Mouse (Mus musculus): ENCODE results near the gene Kctd19. TPM values are rescaled to one million over a fixed set of nuclear protein-coding genes. Genes with fewer than 3 reads are reported as not detected.

Gene Kctd19
- polyA plus RNA-seq, 1 experiment from 2014 or later, result not detected

DNA sequence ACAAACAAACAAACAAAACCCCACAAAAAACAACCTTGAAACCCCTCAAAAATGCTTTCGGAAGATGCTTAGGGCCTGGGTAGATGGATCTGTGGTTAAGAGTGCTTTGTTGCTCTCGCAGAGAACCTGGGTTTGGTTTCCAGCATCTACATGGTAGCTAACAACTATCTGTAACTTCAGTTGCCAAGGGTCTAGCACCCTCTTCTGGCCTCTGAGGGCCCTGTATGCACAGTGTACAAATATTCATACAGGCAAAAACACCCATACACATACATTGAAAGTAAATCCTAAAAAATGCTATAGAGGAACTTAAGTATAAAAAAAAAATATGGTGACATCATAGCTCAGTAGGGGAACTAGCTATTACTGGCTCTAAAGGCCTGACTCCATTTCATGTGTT lies 29.2 kb downstream of the Kctd19 start:
- no peak overlapping the region for H3K9ac ChIP-seq (replicated peaks)
- 94% methylated on average over 2 of the region's 2 CpGs for WGBS
- no peaks in the 10 kb centered on the region for H3K27me3 ChIP-seq
- ATAC-seq (ENCODE audit: low FRiP score, low read depth), result no peak
- H3K4me2 ChIP-seq (replicated peaks), result no peak overlapping the region
- H3K36me3 ChIP-seq, result no peaks in the 10 kb centered on the region
- H3K4me1 ChIP-seq, result no peaks in the 10 kb centered on the region
- H3K9me3 ChIP-seq, result no peaks in the 10 kb centered on the region
- H3K4me3 ChIP-seq, result no peak overlapping the region
- H3K27ac ChIP-seq (replicated peaks), result no peak overlapping the region

- Histone ChIP-seq H3K9ac (replicated peaks) (no peak overlapping the region), H3K27me3 (no peaks in the 10 kb centered on the region; the same call in 1 of the 2 replicates), H3K9me3 (no peaks in the 10 kb centered on the region), H3K4me2 (replicated peaks) (no peak overlapping the region), H3K27ac (replicated peaks) (no peak overlapping the region), H3K4me3 (no peak overlapping the region), H3K36me3 (no peaks in the 10 kb centered on the region), H3K4me1 (no peaks in the 10 kb centered on the region)
- ATAC-seq (ENCODE audit: low FRiP score, low read depth), result no peak
- 90% methylated on average over 12 of the region's 12 CpGs for WGBS
Measured at GRCm38 (mm10) chr8:105380308-105380707, 33.0 kb downstream of the Kctd19 start.

- ATAC-seq (ENCODE audit: low FRiP score, low read depth), result no peak
- 82% methylated on average over 19 of the region's 19 CpGs for WGBS
- peaks cover 9% of the 10 kb centered on the region; the same call in 1 of the 2 replicates for H3K4me1 ChIP-seq
- peaks cover 7% of the 10 kb centered on the region; the same call in 1 of the 2 replicates for H3K27me3 ChIP-seq
- H3K27ac ChIP-seq (replicated peaks), result no peak overlapping the region
- H3K9me3 ChIP-seq, result no peaks in the 10 kb centered on the region
- no peak overlapping the region for H3K4me2 ChIP-seq (replicated peaks)
- no peaks in the 10 kb centered on the region for H3K36me3 ChIP-seq
- no peak overlapping the region for H3K9ac ChIP-seq (replicated peaks)
- H3K4me3 ChIP-seq, result no peak overlapping the region
Measured at GRCm38 (mm10) chr8:105378673-105379072, 34.6 kb downstream of the Kctd19 start.

DNA sequence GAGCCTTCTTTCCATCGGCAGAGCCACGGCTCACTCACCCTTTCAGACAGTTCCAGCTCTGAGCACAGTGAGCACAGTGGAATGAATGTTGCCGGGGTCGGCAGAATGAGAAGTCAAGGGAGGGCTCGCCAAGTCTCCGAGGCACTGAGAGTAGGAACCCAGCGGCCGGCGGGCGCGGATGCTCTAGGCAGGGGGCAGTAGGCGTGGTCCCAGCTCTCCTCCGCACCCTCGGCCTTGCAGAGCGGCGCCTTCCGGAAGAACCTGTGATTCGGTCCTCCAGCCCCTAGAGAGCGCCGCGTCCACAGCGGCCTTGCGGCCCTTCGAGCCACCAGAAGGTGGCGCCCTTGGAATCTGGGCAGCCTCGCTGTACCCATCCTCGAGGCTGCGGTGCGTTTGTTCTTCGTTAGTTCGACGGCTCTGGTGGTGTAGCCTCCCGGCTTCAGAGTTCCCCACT lies 38.8 kb downstream of the Kctd19 start:
- 24% methylated on average over 33 of the region's 33 CpGs for WGBS
- H3K4me2 ChIP-seq (replicated peaks), result peak overlapping the region; percentile 48
- peaks cover 9% of the 10 kb centered on the region; the same call in 1 of the 2 replicates for H3K4me1 ChIP-seq
- no peak overlapping the region for H3K27ac ChIP-seq (replicated peaks)
- H3K4me3 ChIP-seq, result peak overlapping the region; percentile 21
- no peaks in the 10 kb centered on the region for H3K36me3 ChIP-seq
- H3K9ac ChIP-seq (replicated peaks), result no peak overlapping the region
- peaks cover 16% of the 10 kb centered on the region for H3K27me3 ChIP-seq
- ATAC-seq (ENCODE audit: low FRiP score, low read depth), result no peak; the same call in 1 of the 2 replicates
- no peaks in the 10 kb centered on the region for H3K9me3 ChIP-seq

DNA sequence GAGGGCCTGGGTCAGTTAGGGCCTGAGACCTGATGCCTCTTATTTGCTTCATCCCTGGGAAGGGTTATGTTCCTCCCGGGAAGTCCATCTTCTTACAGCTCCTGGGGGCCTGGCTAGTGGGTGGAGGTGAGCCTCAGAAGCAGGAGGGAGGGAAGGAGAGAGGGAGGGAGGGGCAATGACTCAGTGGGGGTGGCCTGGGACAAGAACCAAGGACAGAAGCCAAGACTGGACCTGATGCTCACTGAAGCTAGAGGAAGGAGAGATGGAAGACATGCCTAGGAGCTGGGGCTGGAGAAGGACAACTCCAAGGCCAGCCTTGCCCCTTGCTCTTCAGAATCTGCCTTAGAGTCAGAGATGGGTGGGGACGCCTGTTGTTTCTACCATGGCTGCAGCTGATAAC lies 40.3 kb downstream of the Kctd19 start, which contains the start of gene Plekhg4:
Gene Plekhg4, plus strand, starts transcription at position 243 of the 400 bp plus-strand sequence.
- Histone ChIP-seq H3K4me3 (no peak within 1 kb of the TSS), H3K4me1 (peaks cover 9% of the 10 kb centered on the region; the same call in 1 of the 2 replicates), H3K27ac (replicated peaks) (no peak within 1 kb of the TSS), H3K9ac (replicated peaks) (no peak within 1 kb of the TSS), H3K36me3 (0 out of 2 replicates have a peak, but pooled peaks cover 3% of the 10 kb centered on the region), H3K9me3 (no peaks in the 10 kb centered on the region), H3K27me3 (peaks cover 16% of the 10 kb centered on the region), H3K4me2 (replicated peaks) (peak within 1 kb of the TSS; percentile 48; the same call in 1 of the 2 replicates)
- ATAC-seq (ENCODE audit: low FRiP score, low read depth), result no peak
- 72% methylated on average over 2 of the region's 2 CpGs for WGBS

- WGBS, result 78% methylated on average over 9 of the region's 9 CpGs
- no peak overlapping the region for H3K9ac ChIP-seq (replicated peaks)
- H3K4me3 ChIP-seq, result no peak overlapping the region
- peaks cover 16% of the 10 kb centered on the region for H3K27me3 ChIP-seq
- no peak overlapping the region for H3K27ac ChIP-seq (replicated peaks)
- peaks cover 9% of the 10 kb centered on the region; the same call in 1 of the 2 replicates for H3K4me1 ChIP-seq
- no peak overlapping the region for H3K4me2 ChIP-seq (replicated peaks)
- H3K36me3 ChIP-seq, result 0 out of 2 replicates have a peak, but pooled peaks cover 3% of the 10 kb centered on the region
- no peaks in the 10 kb centered on the region for H3K9me3 ChIP-seq
- no peak for ATAC-seq (ENCODE audit: low FRiP score, low read depth)
Measured at GRCm38 (mm10) chr8:105372473-105372872, 40.8 kb downstream of the Kctd19 start.

GRCm38 (mm10) chr8:105367107-105367506 lies 46.2 kb downstream of the Kctd19 start:
- no peak overlapping the region for H3K4me3 ChIP-seq
- WGBS, result 70% methylated on average over 2 of the region's 2 CpGs
- no peak overlapping the region for H3K4me2 ChIP-seq (replicated peaks)
- no peaks in the 10 kb centered on the region for H3K4me1 ChIP-seq
- no peaks in the 10 kb centered on the region for H3K27me3 ChIP-seq
- ATAC-seq (ENCODE audit: low FRiP score, low read depth), result no peak
- H3K36me3 ChIP-seq, result 0 out of 2 replicates have a peak, but pooled peaks cover 21% of the 10 kb centered on the region
- H3K9ac ChIP-seq (replicated peaks), result no peak overlapping the region
- no peaks in the 10 kb centered on the region for H3K9me3 ChIP-seq
- no peak overlapping the region for H3K27ac ChIP-seq (replicated peaks)

DNA sequence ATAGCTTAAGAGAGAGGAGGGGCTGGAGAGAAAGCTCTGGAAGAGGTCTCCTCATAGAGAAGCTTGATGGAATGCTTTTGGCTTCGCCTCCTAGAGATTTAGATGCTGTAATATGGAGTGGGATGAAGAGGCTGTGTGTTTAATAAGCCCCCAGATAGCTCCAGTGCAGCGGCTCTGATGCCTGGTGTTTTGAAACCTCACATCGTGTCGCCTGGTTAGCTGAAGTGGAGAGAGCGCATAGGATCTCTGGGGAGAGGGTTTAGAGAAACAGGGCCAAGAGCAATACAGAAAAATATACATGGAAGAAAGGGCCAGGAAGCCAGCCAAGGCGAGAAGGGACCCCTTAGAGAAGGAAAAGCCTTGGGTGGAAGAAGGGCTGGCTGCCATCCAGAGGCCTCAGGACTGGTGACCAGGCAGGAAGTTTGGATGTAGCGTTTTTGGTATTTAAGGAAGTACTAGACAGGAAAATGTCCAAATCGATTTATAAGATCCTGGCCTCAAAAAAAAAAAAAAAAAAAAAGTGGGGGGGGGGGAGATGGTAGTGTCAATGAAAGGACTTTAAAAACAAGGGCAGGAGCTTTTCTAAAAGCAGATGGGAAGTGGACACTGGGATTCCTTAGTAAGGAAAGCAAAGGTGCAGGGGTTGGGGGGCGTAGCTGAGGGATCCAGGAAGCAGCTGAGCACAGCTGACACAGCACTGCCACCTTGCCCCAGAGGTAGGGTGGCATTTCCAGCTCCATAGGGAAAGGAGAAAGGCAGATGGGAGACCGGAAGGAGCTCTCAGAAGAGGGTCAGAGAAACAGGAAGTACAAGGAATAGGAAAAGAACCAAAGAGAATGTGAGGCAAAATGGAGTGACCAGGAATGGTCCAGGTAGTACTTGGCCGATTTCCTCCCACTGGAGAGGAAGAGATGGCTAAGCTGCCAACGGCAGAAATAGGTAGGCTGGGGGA lies 51.3 kb downstream of the Kctd19 start:
- WGBS, result 83% methylated on average over 12 of the region's 12 CpGs
- ATAC-seq (ENCODE audit: low FRiP score, low read depth), result no peak
- Histone ChIP-seq H3K9me3 (no peaks in the 10 kb centered on the region), H3K27me3 (no peaks in the 10 kb centered on the region), H3K9ac (replicated peaks) (no peak overlapping the region), H3K36me3 (peaks cover 17% of the 10 kb centered on the region; the same call in 1 of the 2 replicates), H3K4me1 (peaks cover 3% of the 10 kb centered on the region; the same call in 1 of the 2 replicates), H3K27ac (replicated peaks) (no peak overlapping the region), H3K4me3 (no peak overlapping the region), H3K4me2 (replicated peaks) (no peak overlapping the region)

DNA sequence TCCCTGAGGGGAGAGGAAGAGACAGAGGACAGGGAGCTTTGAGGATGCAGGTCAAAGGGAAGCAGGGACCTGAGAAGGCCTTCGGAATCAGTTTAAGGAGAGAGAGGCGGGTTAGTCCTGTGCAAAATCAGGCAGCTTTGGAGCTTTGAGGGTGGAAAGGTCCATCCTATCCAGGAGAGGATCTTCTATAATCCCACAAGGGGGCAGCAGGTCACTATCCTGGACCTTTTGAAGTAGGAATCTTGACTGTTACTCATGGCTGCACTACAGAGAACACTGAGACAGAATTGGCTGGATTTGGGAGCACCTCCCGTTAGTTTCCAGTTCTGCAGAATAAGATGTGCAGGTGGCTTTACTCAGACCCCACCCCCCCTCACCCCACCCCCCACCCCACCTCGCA lies 53.7 kb downstream of the Kctd19 start:
- no peak for ATAC-seq (ENCODE audit: low FRiP score, low read depth)
- H3K9ac ChIP-seq (replicated peaks), result no peak overlapping the region
- 54% methylated on average over 4 of the region's 4 CpGs for WGBS

GRCm38 (mm10) chr8:105359208-105359607 lies 54.1 kb downstream of the Kctd19 start:
- peaks cover 8% of the 10 kb centered on the region; the same call in 1 of the 2 replicates for H3K36me3 ChIP-seq
- H3K4me2 ChIP-seq (replicated peaks), result no peak overlapping the region
- 74% methylated on average over 15 of the region's 15 CpGs for WGBS
- H3K27me3 ChIP-seq, result no peaks in the 10 kb centered on the region
- H3K9ac ChIP-seq (replicated peaks), result no peak overlapping the region
- no peaks in the 10 kb centered on the region for H3K9me3 ChIP-seq
- H3K4me1 ChIP-seq, result peaks cover 3% of the 10 kb centered on the region; the same call in 1 of the 2 replicates
- ATAC-seq (ENCODE audit: low FRiP score, low read depth), result 0 out of 2 replicates have a peak, but pooled peaks have one; percentile 12
- no peak overlapping the region for H3K27ac ChIP-seq (replicated peaks)
- no peak overlapping the region for H3K4me3 ChIP-seq

More for the DNA sequence above, 53.7 kb downstream of the Kctd19 start:
- Histone ChIP-seq H3K9me3 (no peaks in the 10 kb centered on the region), H3K4me3 (no peak overlapping the region), H3K4me1 (peaks cover 3% of the 10 kb centered on the region; the same call in 1 of the 2 replicates), H3K4me2 (replicated peaks) (no peak overlapping the region), H3K36me3 (peaks cover 12% of the 10 kb centered on the region; the same call in 1 of the 2 replicates), H3K27me3 (no peaks in the 10 kb centered on the region), H3K27ac (replicated peaks) (no peak overlapping the region)

DNA sequence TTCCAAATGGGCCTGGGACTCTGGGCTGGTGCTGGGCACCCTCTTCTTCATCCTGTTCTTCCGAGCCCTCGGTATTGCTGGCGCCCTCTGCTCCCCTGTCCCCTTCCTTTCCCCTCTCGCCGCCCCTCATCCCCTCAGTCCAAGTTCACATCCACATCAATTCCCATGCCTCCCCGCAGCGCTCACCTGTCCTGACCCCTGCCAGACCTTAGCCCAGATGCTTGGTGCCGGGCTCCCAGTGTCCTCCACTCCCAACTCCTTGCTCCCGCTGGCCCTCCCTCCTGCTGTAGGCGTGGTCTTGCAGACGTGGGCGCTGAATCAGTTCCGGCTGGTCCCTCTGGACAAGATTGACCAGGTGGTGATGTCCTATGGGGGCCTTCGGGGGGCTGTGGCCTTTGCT lies 56.6 kb downstream of the Kctd19 start:
- ATAC-seq (ENCODE audit: low FRiP score, low read depth), result no peak
- Histone ChIP-seq H3K4me2 (replicated peaks) (no peak overlapping the region), H3K27me3 (no peaks in the 10 kb centered on the region), H3K36me3 (peaks cover 3% of the 10 kb centered on the region; the same call in 1 of the 2 replicates), H3K27ac (replicated peaks) (no peak overlapping the region), H3K9me3 (no peaks in the 10 kb centered on the region), H3K4me1 (peaks cover 3% of the 10 kb centered on the region; the same call in 1 of the 2 replicates), H3K4me3 (no peak overlapping the region), H3K9ac (replicated peaks) (no peak overlapping the region)
- whole genome bisulfite sequencing, result 88% methylated on average over 14 of the region's 14 CpGs

All from midbrain, embryonic 12.5 days (tissue).